Mouse (Mus musculus): Measurements from ENCODE around the gene Ppp1r21. TPM values are rescaled to one million over a fixed set of nuclear protein-coding genes. Genes with fewer than 3 reads are reported as not detected.

Ppp1r21 gene
- total and polyA plus RNA-seq, 2 experiments from 2014 or later, result 25.7 to 63.4 TPM

DNA sequence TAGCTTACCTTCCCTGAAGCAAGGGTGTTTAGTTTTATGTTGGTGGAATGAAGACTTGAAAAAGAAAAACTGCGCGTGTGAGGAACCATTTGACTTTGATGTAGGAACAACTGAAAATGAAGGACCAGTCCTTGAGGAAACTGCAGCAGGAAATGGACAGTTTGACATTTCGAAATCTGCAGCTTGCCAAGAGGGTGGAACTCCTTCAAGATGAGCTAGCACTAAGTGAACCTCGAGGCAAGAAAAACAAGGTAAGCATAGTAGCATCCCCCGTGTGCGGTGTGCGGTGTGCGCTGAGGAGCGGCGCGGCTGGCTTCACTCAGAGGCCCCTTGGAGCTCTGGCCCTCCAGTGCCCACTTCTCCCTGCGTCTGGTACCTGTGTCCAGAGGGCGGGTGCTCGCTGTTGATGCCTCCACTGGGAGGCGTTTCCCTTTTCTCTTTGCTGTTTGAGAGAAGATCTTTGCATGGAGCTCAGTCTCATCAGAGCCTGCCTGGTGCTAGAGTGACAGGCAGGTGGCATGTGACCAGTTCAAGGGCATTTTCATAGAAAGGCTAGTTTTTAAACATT lies 15.4 kb downstream of the Ppp1r21 start:
- 93% methylated on average over 15 of the region's 15 CpGs for WGBS
- H3K36me3 ChIP-seq (ENCODE audit: insufficient read depth), result peaks cover 40% of the 10 kb centered on the region
- H3K9me3 ChIP-seq (ENCODE audit: low read length), result no peaks in the 10 kb centered on the region
- no peak overlapping the region for H3K9ac ChIP-seq
- no peaks in the 10 kb centered on the region for H3K4me1 ChIP-seq (ENCODE audit: insufficient read depth)
- ATAC-seq, result no peak
- H3K27me3 ChIP-seq (ENCODE audit: insufficient read depth, low read length), result no peaks in the 10 kb centered on the region
- H3K4me2 ChIP-seq (ENCODE audit: low read depth), result no peak overlapping the region
- H3K27ac ChIP-seq (ENCODE audit: low read depth, low read length), result no peak overlapping the region
- no peak overlapping the region for H3K4me3 ChIP-seq (ENCODE audit: low read depth, low read length)
- no peak for TF ChIP-seq CTCF (IDR thresholded peaks at IDR 0.05; ENCODE audit: low read depth)
- no peak for DNase-seq

GRCm38 (mm10) chr17:88546745-88547144 lies 16.8 kb downstream of the Ppp1r21 start:
- H3K4me3 ChIP-seq (ENCODE audit: low read depth, low read length), result no peak overlapping the region
- DNase-seq (no peak), ATAC-seq (no peak)
- H3K4me2 ChIP-seq (ENCODE audit: low read depth), result no peak overlapping the region
- TF ChIP-seq CTCF (IDR thresholded peaks at IDR 0.05; ENCODE audit: low read depth), result no peak
- peaks cover 44% of the 10 kb centered on the region for H3K36me3 ChIP-seq (ENCODE audit: insufficient read depth)
- no peak overlapping the region for H3K9ac ChIP-seq
- H3K27ac ChIP-seq (ENCODE audit: low read depth, low read length), result no peak overlapping the region
- no peaks in the 10 kb centered on the region for H3K9me3 ChIP-seq (ENCODE audit: low read length)
- WGBS, result 84% methylated on average over 4 of the region's 4 CpGs
- no peaks in the 10 kb centered on the region for H3K4me1 ChIP-seq (ENCODE audit: insufficient read depth)
- no peaks in the 10 kb centered on the region for H3K27me3 ChIP-seq (ENCODE audit: insufficient read depth, low read length)

DNA sequence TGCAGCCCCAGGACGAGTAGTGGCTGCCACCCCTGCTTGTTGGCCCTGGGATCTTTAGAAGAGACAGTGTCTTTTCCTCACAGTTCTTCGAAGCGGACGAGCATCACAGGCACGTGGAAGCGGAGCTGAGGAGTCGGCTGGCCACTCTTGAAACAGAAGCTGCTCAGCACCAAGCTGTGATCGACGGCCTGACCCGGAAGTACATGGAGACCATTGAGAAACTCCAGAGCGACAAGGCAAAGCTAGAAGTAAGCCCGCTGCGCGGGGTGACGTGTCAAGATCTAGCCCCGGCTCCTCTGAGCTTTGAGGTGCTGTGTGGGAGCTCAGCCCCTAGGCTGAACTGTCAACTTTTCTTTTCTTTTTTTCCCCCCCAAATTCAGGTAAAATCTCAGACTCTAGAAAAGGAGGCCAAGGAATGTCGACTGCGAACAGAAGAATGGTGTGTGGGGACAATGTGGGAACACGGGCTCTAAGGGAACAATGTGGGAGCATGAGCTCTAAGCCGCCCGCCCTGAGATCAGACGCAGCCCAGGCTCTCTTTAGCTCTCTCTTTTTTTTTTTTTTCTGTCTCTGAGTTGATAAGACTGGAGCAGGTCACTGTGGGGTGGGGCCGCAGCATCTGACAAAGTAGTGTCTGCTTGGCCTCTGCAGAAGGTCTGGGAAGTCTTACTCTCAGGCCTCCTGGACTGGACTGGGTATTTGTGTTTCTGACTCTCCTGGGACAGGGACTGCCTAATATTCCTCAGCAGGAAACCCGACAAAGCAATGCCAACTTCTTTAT lies 19.7 kb downstream of the Ppp1r21 start:
- H3K4me2 ChIP-seq (ENCODE audit: low read depth), result no peak overlapping the region
- ATAC-seq (no peak), DNase-seq (no peak)
- H3K4me1 ChIP-seq (ENCODE audit: insufficient read depth), result no peaks in the 10 kb centered on the region
- no peak overlapping the region for H3K27ac ChIP-seq (ENCODE audit: low read depth, low read length)
- no peak overlapping the region for H3K4me3 ChIP-seq (ENCODE audit: low read depth, low read length)
- no peaks in the 10 kb centered on the region for H3K27me3 ChIP-seq (ENCODE audit: insufficient read depth, low read length)
- 89% methylated on average over 24 of the region's 24 CpGs for WGBS
- no peak for TF ChIP-seq CTCF (IDR thresholded peaks at IDR 0.05; ENCODE audit: low read depth)
- H3K9me3 ChIP-seq (ENCODE audit: low read length), result no peaks in the 10 kb centered on the region
- H3K36me3 ChIP-seq (ENCODE audit: insufficient read depth), result peaks cover 53% of the 10 kb centered on the region
- no peak overlapping the region for H3K9ac ChIP-seq

GRCm38 (mm10) chr17:88550351-88550750 lies 20.4 kb downstream of the Ppp1r21 start:
- DNase-seq (no peak), ATAC-seq (no peak)
- TF ChIP-seq CTCF (IDR thresholded peaks at IDR 0.05; ENCODE audit: low read depth), result no peak
- no peaks in the 10 kb centered on the region for H3K9me3 ChIP-seq (ENCODE audit: low read length)
- H3K4me2 ChIP-seq (ENCODE audit: low read depth), result no peak overlapping the region
- no peak overlapping the region for H3K27ac ChIP-seq (ENCODE audit: low read depth, low read length)
- no peaks in the 10 kb centered on the region for H3K4me1 ChIP-seq (ENCODE audit: insufficient read depth)
- H3K9ac ChIP-seq, result no peak overlapping the region
- H3K27me3 ChIP-seq (ENCODE audit: insufficient read depth, low read length), result no peaks in the 10 kb centered on the region
- H3K36me3 ChIP-seq (ENCODE audit: insufficient read depth), result peaks cover 58% of the 10 kb centered on the region
- no peak overlapping the region for H3K4me3 ChIP-seq (ENCODE audit: low read depth, low read length)
- 63% methylated on average over 5 of the region's 5 CpGs for whole genome bisulfite sequencing

GRCm38 (mm10) chr17:88550981-88551940 lies 21.3 kb downstream of the Ppp1r21 start:
- no peak overlapping the region for H3K27ac ChIP-seq (ENCODE audit: low read depth, low read length)
- no peaks in the 10 kb centered on the region for H3K4me1 ChIP-seq (ENCODE audit: insufficient read depth)
- no peak for TF ChIP-seq CTCF (IDR thresholded peaks at IDR 0.05; ENCODE audit: low read depth)

DNA sequence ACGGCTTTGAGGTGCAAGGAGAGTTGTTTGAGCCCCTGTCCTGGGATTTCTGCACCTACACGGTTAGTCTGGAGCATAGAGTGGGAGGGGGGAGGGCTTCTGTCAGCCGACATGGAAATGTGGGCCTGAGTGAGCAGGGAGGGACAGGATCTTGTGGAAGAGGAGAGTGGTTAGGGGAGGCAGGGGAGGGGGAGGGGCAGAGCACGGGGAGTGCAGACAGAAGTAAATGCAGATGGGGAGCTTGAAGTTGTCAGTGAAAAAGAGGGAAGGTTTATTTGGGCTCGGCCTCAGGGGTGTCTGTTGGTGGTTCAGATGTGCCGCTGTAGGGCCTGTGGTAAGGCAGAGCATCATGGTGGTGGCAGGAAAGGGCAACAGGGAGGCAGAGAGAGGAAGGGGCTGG lies 22.6 kb downstream of the Ppp1r21 start:
- TF ChIP-seq CTCF (IDR thresholded peaks at IDR 0.05; ENCODE audit: low read depth), result no peak
- Histone ChIP-seq H3K27me3 (ENCODE audit: insufficient read depth, low read length) (no peaks in the 10 kb centered on the region), H3K4me1 (ENCODE audit: insufficient read depth) (no peaks in the 10 kb centered on the region), H3K9me3 (ENCODE audit: low read length) (no peaks in the 10 kb centered on the region), H3K36me3 (ENCODE audit: insufficient read depth) (peaks cover 62% of the 10 kb centered on the region), H3K4me2 (ENCODE audit: low read depth) (no peak overlapping the region), H3K27ac (ENCODE audit: low read depth, low read length) (no peak overlapping the region), H3K4me3 (ENCODE audit: low read depth, low read length) (no peak overlapping the region), H3K9ac (no peak overlapping the region)
- 36% methylated on average over 6 of the region's 6 CpGs for WGBS
- ATAC-seq, result no peak
- DNase-seq, result no peak

More at GRCm38 (mm10) chr17:88550981-88551940, 21.3 kb downstream of the Ppp1r21 start:
- ATAC-seq (no peak), DNase-seq (no peak)
- Histone ChIP-seq H3K9me3 (ENCODE audit: low read length) (no peaks in the 10 kb centered on the region), H3K36me3 (ENCODE audit: insufficient read depth) (peaks cover 58% of the 10 kb centered on the region), H3K4me2 (ENCODE audit: low read depth) (no peak overlapping the region), H3K9ac (no peak overlapping the region), H3K27me3 (ENCODE audit: insufficient read depth, low read length) (no peaks in the 10 kb centered on the region), H3K4me3 (ENCODE audit: low read depth, low read length) (no peak overlapping the region)
- 70% methylated on average over 10 of the region's 10 CpGs for WGBS
